Comparison of ENCODE assay signal across 19 mouse cellular contexts in the genomic region with DNA sequence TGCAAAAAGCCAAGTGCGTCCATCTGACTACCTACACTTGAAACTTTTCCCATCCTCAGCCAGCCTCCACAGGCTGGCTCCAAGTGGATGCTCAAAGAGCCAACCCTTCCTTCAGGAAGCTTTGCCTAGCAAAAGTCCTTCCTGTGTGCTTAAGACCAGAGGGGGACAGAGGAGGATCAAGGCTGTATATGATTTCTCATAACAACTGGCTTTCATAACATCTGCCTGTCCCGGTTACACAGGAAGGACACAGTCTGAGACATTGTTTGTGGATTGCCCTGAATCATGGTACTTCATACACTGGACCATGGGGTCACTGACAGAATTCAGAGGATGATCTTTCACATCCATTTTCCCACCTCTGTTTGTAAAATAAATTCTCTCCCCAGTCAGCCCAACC.
"Had no signal": no experiment of that assay in that cellular context is flagged by ENCODE, and none has a peak within 500 bp of the region (broad histone marks: within the 10 kb centered on the region; RNA-seq: fewer than 3 reads in every experiment).

No protein-coding gene starts in this region.

- H3K4me2 ChIP-seq: lung, embryonic 15.5 days; midbrain, embryonic 12.5 days; neural tube, embryonic 13.5 days; neural tube, embryonic 15.5 days had no signal

- DNase-seq: lung, adult 2 months; lung, postnatal 10 days; lung, postnatal 4 days; midbrain, embryonic 14.5 days; retina, postnatal 1 day; right cerebral cortex, adult 18-20 months; right cerebral cortex, postnatal 25 days; right cerebral cortex, postnatal 4 days; spleen, adult 18-20 months; thymus, adult 18-20 months; thymus, postnatal 14 days; thymus, postnatal 36 days had no signal

- ATAC-seq: midbrain, embryonic 16.5 days had no signal

- H3K27ac ChIP-seq: lung, embryonic 15.5 days; midbrain, embryonic 10.5 days; midbrain, embryonic 12.5 days; neural tube, embryonic 13.5 days; neural tube, embryonic 15.5 days had no signal

- H3K9ac ChIP-seq: lung, embryonic 15.5 days; midbrain, embryonic 12.5 days; neural tube, embryonic 13.5 days; neural tube, embryonic 15.5 days had no signal

- H3K36me3 ChIP-seq: midbrain, embryonic 12.5 days; neural tube, embryonic 13.5 days had no signal

- H3K4me3 ChIP-seq: lung, embryonic 15.5 days; midbrain, embryonic 10.5 days; midbrain, embryonic 12.5 days; myocyte; neural tube, embryonic 13.5 days; neural tube, embryonic 15.5 days had no signal

- H3K27me3 ChIP-seq: lung, embryonic 15.5 days; midbrain, embryonic 12.5 days; neural tube, embryonic 13.5 days; neural tube, embryonic 15.5 days had no signal

- H3K9me3 ChIP-seq: lung, embryonic 15.5 days; midbrain, embryonic 10.5 days; midbrain, embryonic 12.5 days; neural tube, embryonic 13.5 days; neural tube, embryonic 15.5 days had no signal
